Mouse (Mus musculus) urinary bladder, adult 2 months (tissue): ENCODE results near the gene 1700001K19Rik. TPM values are rescaled to one million over a fixed set of nuclear protein-coding genes. Genes with fewer than 3 reads are reported as not detected.
"Not testable (repeated sequence)": the region's sequence is repeated elsewhere in the genome, so short reads cannot be mapped to it uniquely, and the experiment has no call there.

Source experiments
- DNase-seq: peaks from one replicate; pipeline ENCODE4 v3.0.0; 2022; ENCODE audit warnings: low spot score
- polyA plus RNA-seq: library from polyadenylated mRNA; depleted of rRNA; stranded (reverse); fragments of >200 nt; gene quantifications from 2 replicates; pipeline ENCODE4 v1.2.3, GENCODE M21; 2012; rRNA removed

Gene 1700001K19Rik
- not detected in 2 replicates for polyA plus RNA-seq

DNA sequence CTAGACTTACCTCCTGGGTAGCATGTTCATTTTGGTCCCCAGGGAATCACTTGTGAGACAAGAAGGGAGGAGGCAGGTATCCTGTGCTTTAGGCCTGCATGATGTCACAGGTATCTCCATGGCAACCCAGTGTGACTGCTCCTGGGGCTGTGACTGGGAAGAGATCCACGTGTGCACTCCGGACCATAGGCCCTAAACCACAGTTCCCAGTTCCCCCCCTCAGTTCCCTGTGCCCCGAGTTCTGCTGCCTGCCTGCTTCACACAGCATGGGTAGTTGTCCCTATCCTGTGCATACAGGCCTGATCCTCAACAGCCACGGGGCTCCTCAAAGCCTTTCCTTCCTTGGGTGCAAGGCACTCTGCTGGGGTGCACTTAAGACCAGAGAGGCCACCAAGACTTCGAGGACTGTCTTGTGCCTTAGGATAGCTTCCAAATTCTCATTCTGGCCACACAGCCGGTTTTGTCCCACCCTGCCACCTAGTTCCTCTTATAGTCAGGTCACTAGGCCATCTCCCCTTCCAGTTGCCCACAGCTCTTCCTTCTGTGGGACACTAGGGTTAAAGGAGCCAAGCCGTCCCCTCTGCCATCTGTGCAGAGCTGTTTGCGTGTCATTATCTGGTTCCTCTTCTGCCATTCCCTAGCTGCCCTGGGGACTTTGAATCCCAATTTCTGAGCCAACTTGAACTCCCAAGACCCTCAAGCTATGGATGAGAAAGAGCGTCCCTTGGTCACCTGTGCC, at the start of gene 1700001K19Rik:
Gene 1700001K19Rik, minus strand, starts transcription at position 59 of the 739 bp plus-strand sequence.
- DNase-seq = no peak

DNA sequence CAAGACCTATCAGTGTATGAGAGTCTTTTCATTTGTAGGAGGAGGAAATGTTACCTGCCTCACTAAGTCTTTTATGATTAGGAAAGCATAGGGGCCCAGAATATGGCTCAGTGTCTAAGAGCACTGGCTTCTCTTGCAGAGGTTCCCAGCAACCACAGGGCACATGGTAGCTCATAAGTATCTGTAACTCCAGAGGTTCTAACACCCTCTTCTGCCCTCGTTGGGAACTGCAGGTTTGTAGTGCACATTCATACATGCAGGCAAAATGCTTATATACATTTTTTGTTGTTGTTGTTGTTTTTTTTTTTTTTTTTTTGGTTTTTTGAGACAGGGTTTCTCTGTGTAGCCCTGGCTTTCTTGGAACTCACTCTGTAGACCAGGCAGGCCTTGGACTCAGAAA, 44.0 kb upstream of the 1700001K19Rik start:
- no peak for DNase-seq

DNA sequence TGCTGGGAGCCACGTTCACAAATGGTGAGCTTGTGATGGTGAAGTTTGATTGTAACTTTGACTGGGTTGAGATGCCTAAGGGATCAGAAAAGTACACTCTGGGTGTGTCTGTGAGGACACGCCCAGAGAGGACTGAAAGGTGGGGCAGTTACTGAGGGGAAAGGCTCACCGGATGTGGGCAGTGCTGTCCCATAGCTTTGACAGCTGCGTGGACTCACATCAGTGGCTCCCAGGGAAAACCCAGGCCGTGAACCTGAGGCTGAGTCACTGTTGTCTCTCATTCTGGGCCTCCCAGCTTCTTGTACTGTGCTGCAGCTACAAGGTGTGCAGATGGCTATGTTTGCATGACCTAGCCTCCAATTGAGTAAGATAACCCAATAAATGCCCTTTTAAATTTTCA, 43.1 kb upstream of the 1700001K19Rik start:
- no peak for DNase-seq

DNA sequence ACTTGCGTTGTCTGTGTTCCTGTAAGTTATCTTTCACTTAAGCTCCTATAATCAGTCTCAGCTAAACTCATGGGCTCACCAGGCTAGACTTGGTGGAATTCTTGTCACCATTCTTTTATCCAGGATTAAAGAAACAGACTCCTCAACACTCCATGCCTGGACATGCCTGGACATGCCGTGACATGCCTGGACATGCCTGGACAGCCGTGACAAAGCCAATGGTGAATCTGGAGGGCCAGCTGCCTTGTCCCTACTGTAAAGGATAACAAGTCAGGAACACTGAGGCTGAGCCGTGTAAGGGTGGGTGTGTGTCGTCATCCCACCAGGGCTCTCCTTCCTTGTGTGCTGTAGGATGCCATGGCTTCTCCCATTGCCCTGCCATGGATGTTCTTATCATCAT, 42.6 kb upstream of the 1700001K19Rik start:
- DNase-seq = no peak

DNA sequence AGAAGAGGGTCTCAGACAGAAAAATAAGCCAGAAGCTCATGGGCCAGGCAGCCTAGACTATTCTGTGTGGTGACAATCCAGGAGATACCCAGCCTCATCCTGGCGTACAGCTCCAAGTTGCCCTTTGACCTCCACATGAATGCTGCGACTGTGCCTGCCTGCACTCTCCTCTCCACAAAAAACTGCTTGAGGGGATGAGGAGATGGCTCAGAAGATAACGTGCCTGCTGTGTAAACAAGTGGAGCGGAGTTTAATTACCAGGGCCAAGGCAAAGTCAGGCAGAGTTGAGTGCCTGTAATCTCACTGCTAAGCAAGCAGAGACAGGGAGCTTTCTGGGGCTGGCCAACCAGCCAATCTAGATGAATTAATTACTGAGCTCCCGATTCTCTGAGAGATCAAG, 33.6 kb upstream of the 1700001K19Rik start:
- no peak for DNase-seq

DNA sequence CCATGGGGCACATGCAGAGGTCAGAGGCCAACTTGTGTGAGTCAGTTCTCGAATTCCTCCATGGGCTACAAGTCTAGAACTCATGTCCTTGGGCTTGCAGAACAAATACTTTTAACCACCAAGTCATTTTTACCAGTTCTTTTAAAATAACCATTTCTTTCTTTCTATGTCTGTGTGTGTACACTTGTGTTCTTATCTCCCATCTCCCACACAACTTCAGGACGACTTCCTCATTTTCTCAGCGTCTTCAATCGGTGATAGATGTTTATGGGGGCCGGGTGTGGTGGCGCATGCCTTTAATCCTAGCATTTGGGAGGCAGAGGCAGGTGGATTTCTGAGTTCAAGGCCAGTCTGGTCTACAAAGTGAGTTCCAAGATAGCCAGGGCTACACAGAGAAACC, 31.8 kb upstream of the 1700001K19Rik start:
- no peak for DNase-seq

DNA sequence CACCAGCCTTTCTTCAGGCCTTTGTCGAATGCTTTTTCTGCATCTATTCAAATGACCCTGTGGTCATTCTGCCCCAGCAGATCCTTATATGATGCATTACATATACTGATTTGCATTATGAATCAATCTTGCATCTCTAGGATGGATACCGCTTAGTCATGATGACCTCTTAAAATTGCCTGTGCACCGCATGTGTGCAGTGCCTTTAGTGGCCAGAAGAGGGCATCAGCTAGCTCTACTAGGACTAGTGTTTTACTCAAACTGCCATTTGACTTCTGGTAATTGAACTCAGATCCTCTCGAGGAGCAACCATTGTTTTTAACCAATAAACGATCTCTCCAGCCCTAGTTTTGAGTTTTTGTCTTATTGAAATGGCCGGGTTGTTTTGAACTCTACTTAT, 31.4 kb upstream of the 1700001K19Rik start:
- no peak for DNase-seq

DNA sequence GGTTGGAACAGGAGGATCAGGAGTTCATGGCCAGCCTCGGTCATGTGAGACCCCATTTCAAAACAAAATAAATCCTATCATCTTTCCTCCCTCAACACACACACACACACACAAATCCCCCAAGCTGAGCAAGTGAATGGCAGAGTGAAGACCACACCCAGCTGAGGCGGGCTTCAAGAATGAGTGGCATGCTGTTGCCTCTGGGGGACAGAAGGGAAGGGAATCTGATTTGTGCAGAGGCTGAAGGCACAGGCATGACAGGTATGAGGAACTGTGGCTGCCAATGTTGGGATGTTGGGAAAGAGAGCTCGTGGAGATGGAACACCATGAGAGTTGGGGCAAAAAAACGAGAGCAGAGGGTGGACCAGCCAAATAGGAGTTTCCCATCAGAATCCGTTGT, 28.9 kb upstream of the 1700001K19Rik start:
- no peak for DNase-seq

DNA sequence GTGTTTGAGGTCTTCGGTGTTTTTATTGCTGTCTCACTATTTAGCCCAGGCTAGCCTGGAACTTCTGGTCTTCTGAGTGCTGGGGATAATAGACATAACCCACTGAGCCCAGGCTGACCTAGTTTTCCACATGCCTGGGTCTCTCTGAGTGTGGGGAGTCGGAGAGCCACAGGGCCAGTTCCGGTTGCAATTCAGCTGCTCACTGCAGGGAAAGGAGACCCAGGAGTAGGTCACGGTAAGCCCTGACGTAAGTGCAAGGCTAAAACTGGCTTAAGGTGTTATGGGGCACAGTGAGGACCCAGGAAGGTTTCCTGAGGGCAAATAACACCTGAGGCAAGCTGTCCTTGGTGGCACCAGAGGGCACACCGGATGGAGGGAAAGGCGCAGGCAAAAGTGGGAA, 25.0 kb upstream of the 1700001K19Rik start:
- no peak for DNase-seq

DNA sequence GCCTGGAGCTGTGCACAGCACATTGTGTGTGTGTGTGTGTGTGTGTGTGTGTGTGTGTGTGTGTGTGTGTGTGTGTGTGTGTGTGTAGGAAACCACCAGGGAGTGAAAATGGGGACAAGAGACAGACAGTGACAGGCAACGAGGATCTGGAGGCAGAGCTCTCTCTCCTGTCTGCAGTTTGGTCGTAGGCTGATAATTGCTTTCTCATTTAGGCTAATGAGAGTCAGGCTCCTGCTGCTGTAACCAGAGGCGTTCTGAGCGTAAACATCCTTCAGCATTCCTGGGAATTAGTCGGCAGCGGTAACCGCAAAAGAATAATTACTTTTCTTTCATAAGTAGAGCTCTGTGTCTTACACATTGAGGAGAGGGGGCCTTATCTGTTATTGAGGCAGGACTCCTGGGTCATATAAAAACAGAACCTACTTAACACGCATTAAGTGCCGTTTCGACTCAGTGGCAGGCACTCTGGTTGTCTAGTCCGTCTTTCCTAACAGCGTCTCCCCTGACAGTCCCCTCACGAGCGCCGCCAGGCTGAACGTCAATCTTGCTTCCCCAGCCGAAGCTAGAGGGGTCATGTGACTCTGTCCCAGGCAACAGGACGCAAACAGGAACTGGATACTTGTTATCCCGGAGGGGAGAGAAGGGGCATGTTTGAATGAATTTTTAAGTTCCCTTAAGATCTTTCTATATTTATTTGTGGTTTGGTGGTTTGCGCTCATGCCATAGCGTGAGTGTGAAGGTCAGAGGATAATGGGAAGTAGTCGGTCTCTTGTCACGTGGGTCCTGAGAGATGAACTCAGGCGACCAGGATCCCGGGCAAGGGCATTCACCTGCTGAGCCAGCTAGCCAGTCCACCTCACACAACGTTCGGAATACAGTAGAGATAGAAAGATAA, 24.2 kb upstream of the 1700001K19Rik start:
- DNase-seq = peak; percentile 21

DNA sequence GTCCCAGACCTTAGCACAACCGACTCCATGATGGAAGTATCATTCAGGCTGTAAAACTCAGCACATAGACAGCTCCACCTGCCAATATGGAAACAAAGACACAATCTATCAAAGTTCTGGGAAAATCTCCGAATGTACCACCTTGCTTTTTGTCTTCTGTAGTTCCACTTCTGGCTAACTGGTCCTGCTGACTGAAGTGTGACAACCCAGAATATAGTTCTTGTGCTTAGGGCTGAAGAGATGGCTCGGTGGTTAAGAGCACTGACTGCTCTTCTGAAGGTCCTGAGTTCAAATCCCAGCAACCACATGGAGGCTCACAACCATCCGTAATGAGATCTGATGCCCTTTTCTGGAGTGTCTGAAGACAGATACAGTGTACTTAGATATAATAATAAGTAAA, 23.0 kb upstream of the 1700001K19Rik start:
- DNase-seq = not testable (repeated sequence)

DNA sequence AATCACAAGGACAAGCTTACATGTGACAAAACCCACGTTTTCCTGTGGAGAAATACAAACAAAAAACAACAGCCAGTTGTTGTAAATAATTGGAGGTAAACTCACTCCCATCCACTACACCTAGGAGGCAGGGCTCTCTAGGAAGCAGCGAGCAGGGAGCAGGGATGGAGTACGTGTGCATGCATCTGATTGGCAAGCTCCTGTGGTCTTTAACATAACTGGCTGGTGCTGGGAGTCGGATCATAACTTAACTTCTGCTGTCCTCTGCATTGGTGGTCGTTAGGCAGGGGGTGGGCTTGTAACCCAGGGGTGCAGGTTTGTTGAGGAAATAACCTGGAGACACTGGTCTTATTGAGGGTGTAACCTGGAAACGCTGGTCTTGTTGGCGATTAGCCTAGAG, 21.3 kb upstream of the 1700001K19Rik start:
- no peak for DNase-seq

DNA sequence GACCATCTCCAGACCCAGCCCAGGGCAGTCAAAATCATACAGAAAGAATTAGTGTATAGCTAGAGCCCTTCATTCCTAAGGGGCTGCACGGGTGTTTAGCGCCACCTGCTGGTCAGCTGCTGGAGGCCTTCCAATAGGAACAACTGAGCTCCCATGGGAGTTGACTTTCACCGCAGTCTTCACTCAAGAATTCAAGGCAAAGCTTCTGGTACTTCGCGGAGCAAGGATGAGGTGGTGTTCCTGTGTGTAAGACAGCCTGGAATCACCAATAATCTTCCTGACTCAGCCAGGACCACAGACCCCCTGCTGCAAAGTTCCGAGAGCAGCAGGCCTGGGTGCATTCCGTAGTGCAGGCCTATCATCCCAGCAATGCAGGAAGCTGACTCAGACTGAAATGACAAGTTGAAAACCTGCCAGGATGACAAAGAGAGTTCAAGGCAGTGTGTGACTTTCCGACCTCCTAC, 20.6 kb upstream of the 1700001K19Rik start:
- DNase-seq = peak; percentile 76

DNA sequence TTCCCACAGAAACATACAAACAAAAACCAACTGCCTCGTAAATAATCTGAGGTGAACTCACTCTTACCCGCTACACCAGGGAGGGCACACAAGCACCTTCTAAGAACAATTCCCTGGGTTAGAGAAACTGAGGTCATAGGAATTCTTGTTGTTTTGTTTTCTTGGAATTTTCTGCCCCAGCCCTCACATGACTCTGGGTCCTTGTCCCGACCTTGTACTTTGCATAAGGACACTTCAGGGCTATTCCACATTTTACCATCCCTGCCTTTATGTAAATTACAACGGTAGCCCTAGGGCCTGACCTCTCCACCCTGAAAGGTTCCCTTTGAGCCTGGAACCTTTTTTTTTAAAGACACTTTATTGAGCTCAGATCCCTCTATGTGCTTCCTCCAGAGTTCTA, 20.1 kb upstream of the 1700001K19Rik start, which contains the start of gene Hsp90aa1:
Gene Hsp90aa1, minus strand, starts transcription at position 173 of the 400 bp plus-strand sequence.
- DNase-seq = no peak

DNA sequence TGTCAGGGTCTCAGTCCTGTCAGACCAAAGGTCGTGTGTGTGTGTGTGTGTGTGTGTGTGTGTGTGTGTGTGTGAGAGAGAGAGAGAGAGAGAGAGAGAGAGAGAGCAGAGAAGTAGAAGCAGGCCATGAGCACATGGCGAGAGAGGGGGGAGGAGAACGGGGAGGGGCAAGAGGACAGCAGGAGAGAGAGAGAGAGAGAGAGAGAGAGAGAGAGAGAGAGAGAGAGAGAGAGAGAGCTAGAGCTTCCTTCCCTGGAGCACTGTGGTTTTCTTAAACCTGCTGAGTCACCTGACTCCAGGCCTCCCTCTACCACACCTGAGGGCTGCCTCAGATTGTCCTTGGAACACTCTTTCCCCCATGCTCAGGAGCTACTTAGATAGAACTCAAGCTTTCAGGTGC, 18.9 kb upstream of the 1700001K19Rik start:
- not testable (repeated sequence) for DNase-seq

DNA sequence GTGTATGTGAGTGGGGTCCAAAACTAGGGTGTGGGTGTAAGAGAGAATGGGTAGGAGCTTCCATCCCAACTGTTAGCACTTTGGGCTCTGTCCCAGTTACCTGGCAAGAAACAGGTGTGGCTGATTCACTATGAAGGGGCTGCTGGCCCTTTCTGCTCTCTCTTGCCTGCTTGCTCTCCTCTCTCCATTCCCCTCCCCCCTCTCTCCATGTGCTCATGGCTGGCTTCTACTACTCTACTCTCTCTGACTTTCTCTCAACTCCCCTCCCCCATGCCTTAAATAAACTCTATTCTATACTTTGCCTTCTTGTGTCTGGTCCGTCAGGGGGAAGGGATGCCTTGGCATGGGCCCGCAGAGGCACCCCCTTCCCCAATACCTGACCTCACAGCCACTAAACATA, 18.3 kb upstream of the 1700001K19Rik start:
- DNase-seq = no peak

DNA sequence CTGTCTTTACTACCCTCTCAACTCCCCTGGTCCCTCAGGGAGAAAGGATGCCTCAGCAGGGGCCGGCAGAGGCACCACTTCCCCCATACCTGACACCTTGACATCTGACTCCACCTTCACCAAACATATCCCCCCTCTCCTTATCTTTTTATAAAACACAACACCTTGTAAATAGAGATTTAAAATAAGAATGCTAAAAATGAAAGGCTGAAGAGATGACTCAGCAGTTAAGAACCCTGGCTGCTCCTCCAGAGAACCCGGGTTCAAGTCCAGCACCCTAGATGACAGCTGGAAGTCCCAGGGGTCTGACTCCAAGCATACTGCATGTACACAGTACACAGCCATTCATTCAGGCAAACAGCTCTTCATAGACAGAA, 16.7 kb upstream of the 1700001K19Rik start:
- DNase-seq = no peak

DNA sequence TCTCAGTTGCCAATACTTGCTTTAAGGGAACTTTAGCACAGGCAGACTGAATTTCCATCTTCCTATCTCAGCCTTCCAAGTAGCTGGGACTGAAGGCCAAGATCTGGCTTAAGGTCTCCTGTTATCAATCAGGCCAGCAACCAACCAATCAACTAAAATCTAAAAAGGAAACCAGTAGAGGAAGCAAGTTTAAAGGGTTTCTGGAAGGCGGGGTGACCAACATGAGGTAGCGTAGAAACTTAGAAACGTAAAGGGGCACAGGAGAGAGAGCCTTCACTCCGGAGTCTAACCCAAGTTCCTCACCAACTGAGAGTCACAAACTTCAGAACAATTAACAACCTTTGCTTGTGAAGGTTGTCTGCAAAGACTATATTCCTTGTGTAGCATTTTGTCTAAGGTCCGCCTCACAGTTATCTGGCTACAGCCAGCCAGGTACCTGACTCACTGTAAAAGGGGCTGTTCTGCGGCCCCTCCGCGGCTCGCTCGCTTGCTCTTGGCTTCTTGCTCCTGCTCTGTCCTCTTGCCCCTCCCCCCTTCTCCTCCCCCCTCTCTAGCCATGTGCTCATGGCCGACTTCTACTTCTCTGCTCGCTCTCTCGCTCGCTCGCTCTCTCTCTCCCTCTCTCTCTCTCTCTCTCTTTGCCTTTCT, 16.2 kb upstream of the 1700001K19Rik start:
- DNase-seq = no peak

DNA sequence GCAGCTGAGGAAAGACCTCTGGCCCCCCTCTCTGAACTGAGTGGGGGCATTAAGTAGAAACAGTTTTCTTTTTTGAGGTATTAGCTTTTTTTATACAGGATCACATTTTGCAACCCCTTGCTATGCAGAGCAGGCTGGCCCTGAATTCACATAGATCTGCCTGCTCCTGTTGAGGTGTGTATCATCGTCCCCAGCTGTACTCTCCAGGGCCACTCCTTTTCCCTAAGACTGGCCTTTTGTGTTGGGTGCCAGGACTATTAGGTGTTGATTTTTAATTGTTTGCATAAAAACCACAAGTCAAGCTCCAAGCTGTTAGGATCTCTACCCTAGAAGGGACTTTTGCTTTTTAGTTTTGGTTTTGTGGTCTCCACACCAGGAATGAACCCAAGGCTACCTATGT, 15.7 kb upstream of the 1700001K19Rik start:
- no peak for DNase-seq

DNA sequence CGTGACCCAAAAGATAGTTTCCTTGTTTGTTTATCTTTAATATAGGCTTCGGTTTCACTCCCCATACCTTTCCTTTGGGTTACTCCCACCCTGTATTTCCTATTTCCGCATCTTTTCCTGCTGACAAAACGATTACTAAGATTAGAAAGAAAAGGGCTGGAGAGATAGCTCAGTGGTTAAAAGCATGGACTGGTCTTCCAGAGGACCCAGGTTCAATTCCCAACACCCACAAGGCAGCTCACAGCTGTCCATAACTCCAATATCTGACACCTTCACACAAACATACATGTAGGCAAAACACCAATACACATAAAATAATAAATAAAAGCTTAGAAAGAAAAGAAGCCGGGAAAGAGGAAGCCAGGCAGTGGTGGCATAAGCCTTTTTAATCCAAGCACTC, 15.0 kb upstream of the 1700001K19Rik start:
- no peak for DNase-seq

DNA sequence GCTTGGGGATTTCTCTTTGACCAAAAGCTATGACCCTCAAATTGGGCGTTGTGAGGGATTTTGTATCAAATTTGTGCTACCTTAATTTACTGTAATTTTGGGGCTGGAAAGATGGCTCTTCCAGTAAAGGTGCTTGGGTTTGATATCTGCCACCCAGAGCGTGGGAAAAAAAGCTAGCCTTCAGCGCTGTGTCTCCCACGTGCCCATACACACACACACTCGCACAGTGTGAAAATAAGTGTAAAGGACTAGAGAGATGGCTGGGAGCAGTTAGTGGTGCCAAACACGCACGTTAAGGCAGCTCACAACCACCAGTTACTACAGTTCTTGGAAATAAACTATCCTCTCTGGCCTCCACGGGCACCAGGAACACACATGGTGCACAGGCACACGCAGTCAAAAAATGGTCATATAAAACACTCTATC, 14.6 kb upstream of the 1700001K19Rik start:
- DNase-seq = no peak
